Comparison of ENCODE assay signal across 9 mouse cellular contexts in the genomic region with DNA sequence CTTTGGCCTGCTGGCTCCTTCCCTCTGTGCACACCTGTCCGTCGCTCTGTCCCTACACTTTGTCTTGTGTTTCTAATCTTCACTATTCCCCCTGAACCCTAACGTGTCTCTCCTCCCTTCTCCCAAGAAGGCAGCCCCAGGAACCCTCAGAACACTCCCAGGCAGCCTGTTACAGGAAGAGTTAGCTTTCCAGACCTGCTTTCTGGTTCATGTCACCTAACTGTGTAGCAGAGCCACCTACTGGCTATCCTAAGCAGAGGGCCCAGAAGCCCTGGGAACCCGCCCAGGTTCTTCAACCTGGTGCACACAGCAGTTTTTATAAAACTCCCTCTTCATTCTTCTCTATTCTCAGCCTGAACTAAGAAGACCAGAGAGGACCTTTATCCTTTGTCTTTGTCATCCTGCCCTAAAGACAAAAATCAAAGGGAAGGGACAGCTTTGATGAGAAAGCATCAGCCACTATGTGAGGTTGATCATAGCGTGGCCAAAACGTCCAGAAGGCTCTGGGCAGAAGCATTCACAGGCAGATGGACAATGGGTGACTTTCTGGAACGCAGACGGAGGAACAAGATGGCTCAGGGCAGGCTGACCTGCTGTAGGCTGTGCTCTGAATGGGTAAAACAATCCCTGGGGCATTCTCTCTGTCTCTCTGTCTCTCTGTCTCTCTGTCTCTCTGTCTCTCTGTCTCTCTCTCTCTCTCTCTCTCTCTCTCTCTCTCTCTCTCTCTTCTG. TPM values are rescaled to one million over a fixed set of nuclear protein-coding genes. Genes with fewer than 3 reads are reported as not detected.
DNase-seq lines count a peak whose midpoint lies in the region; ATAC-seq lines count a peak whose summit lies in the region.
"Had no signal": no experiment of that assay in that cellular context is flagged by ENCODE, and none has a peak within 500 bp of the region (broad histone marks: within the 10 kb centered on the region; RNA-seq: fewer than 3 reads in every experiment).

No protein-coding gene starts in this region.

- H3K27ac ChIP-seq in kidney, embryonic 14.5 days (ENCODE audit: low read depth, low read length): no peak overlapping the region
- H3K27ac ChIP-seq in embryonic facial prominence, embryonic 11.5 days (replicated peaks; ENCODE audit: low read depth, low read length): no peak overlapping the region
- H3K27ac ChIP-seq: neural tube, embryonic 12.5 days had no signal

- no peaks in the 10 kb centered on the region for H3K27me3 ChIP-seq in kidney, embryonic 14.5 days (ENCODE audit: control insufficient read depth, insufficient read depth, low read length)
- H3K27me3 ChIP-seq in embryonic facial prominence, embryonic 11.5 days (ENCODE audit: control insufficient read depth, insufficient read depth, low read length): no peaks in the 10 kb centered on the region
- H3K27me3 ChIP-seq: neural tube, embryonic 12.5 days had no signal

- 0 out of 2 replicates have a peak, but pooled peaks cover 2% of the 10 kb centered on the region for H3K4me1 ChIP-seq in kidney, embryonic 14.5 days (ENCODE audit: control insufficient read depth, insufficient read depth, low read length)
- no peaks in the 10 kb centered on the region for H3K4me1 ChIP-seq in embryonic facial prominence, embryonic 11.5 days (ENCODE audit: control insufficient read depth, insufficient read depth, low read length)

- H3K9ac ChIP-seq in kidney, embryonic 14.5 days (ENCODE audit: low read depth, low read length): no peak overlapping the region
- H3K9ac ChIP-seq in embryonic facial prominence, embryonic 11.5 days (replicated peaks; ENCODE audit: low read length): no peak overlapping the region
- H3K9ac ChIP-seq: neural tube, embryonic 12.5 days had no signal

- no peak overlapping the region for H3K4me2 ChIP-seq in kidney, embryonic 14.5 days (replicated peaks; ENCODE audit: low read depth, low read length)
- H3K4me2 ChIP-seq in embryonic facial prominence, embryonic 11.5 days (ENCODE audit: low read depth, low read length): no peak overlapping the region
- H3K4me2 ChIP-seq: neural tube, embryonic 12.5 days had no signal

- no peak for ATAC-seq in kidney, embryonic 14.5 days (ENCODE audit: low FRiP score, low TSS enrichment)
- no peak for ATAC-seq in embryonic facial prominence, embryonic 11.5 days (replicated peaks; ENCODE audit: insufficient number of reproducible peaks, low FRiP score, low TSS enrichment, low read depth)
- no peak for ATAC-seq in megakaryocyte progenitor cell, adult 5-6 weeks (replicated peaks; ENCODE audit: poor library complexity)

- H3K9me3 ChIP-seq in kidney, embryonic 14.5 days (ENCODE audit: control insufficient read depth, low read length): no peaks in the 10 kb centered on the region
- H3K9me3 ChIP-seq in embryonic facial prominence, embryonic 11.5 days (replicated peaks; ENCODE audit: control insufficient read depth, low read length): no peaks in the 10 kb centered on the region
- H3K9me3 ChIP-seq: neural tube, embryonic 12.5 days had no signal

- WGBS in kidney, embryonic 14.5 days: 59% methylated on average over 8 of the region's 8 CpGs
- WGBS in embryonic facial prominence, embryonic 11.5 days: 55% methylated on average over 8 of the region's 8 CpGs

- no peak overlapping the region for H3K4me3 ChIP-seq in kidney, embryonic 14.5 days (ENCODE audit: low read length)
- no peak overlapping the region for H3K4me3 ChIP-seq in embryonic facial prominence, embryonic 11.5 days (ENCODE audit: low read depth, low read length)
- H3K4me3 ChIP-seq: neural tube, embryonic 12.5 days had no signal

- no peaks in the 10 kb centered on the region for H3K36me3 ChIP-seq in kidney, embryonic 14.5 days (ENCODE audit: control insufficient read depth, insufficient read depth, low read length)
- H3K36me3 ChIP-seq in embryonic facial prominence, embryonic 11.5 days (replicated peaks; ENCODE audit: control insufficient read depth, insufficient read depth, low read depth, low read length): no peaks in the 10 kb centered on the region
- H3K36me3 ChIP-seq: neural tube, embryonic 12.5 days had no signal

- peak; percentile 11 for DNase-seq in kidney, adult 18-20 months
- peak; percentile 57 for DNase-seq in adrenal gland, adult 2 months
- peak; percentile 66 for DNase-seq in embryonic facial prominence, embryonic 11.5 days (ENCODE audit: low spot score)
- DNase-seq in kidney, adult 9 months: peak; percentile 26
- peak; percentile 29 to 36 for DNase-seq in left cerebral cortex, postnatal 36 days (ENCODE audit: low spot score in 2 of 2)
- DNase-seq in right cerebral cortex, postnatal 14 days: peak; percentile 55

- intact Hi-C loops in left cerebral cortex, postnatal 36 days (cut with DNase I): loop anchor here (2.0 to 5.0 kb wide), 2 partner anchors 237 to 254 kb away; no protein-coding TSS in a partner anchor

RNA-seq across cellular contexts. Expression of a gene that starts 34.8 kb away (rescaled TPM):
- not detected in 2 replicates for polyA plus RNA-seq in kidney, embryonic 14.5 days (2014; fragmentation: Nextera tagmentation; extraction: Ambion mirVana)
- total RNA-seq in adrenal gland, adult 2 months (2021): not detected
- polyA plus RNA-seq in adrenal gland, adult 2 months (2012; rRNA removed): not detected in 2 replicates
- polyA plus RNA-seq in embryonic facial prominence, embryonic 11.5 days (2014; fragmentation: Nextera tagmentation; extraction: Ambion mirVana): not detected in 2 replicates
- total RNA-seq in left cerebral cortex, postnatal 36 days (2021): not detected
- not detected in 2 replicates for total RNA-seq in megakaryocyte progenitor cell, adult 5-6 weeks (2015)
- total RNA-seq in megakaryocyte progenitor cell, adult 5-6 weeks (2017): not detected in 2 replicates
- polyA plus RNA-seq: neural tube, embryonic 12.5 days had no signal

Comparison
In these comparisons a context has a peak if more than half of its experiments do, and no peak if none do; other contexts are left out.
1. DNase-seq: peak in every context shown above with its lines; median percentile 66 in embryonic facial prominence, embryonic 11.5 days; 57 in adrenal gland, adult 2 months; 55 in right cerebral cortex, postnatal 14 days; 32 in left cerebral cortex, postnatal 36 days; 26 in kidney, adult 9 months; 11 in kidney, adult 18-20 months.